Mouse (Mus musculus) kidney, embryonic 14.5 days (tissue): ENCODE measurements at regions not wholly inside any gene's neighbourhood (a gene's known extent, or its start where the extent isn't known, plus 50 kb on each side); places are given as distances from the start of the nearest gene placed in this dataset.

ENCODE experiments used
- ATAC-seq: fragments of 200-750 bp; cut with Nextera tagmentation; 2 replicates; pipeline ENCODE4 v1.8.0; 2017; ENCODE audit warnings: moderate number of reproducible peaks, mild to moderate bottlenecking, moderate TSS enrichment, moderate library complexity; ENCODE audit not compliant: low FRiP score, low TSS enrichment
- H3K27ac ChIP-seq: fragments of 300-500 bp; sonication (generic); 2 replicates; pipeline ENCODE4 v1.5.1; 2014; ENCODE audit warnings: low read depth, mild to moderate bottlenecking, low read length, moderate library complexity, mixed read lengths
- H3K27me3 ChIP-seq: fragments of 300-500 bp; sonication (generic); 2 replicates; pipeline ENCODE4 v1.6.1; 2014; ENCODE audit warnings: mild to moderate bottlenecking, low read length; ENCODE audit not compliant: control insufficient read depth, insufficient read depth
- H3K36me3 ChIP-seq: fragments of 300-500 bp; sonication (generic); 2 replicates; pipeline ENCODE4 v1.6.1; 2014; ENCODE audit warnings: low read length, mixed read lengths; ENCODE audit not compliant: control insufficient read depth, insufficient read depth
- H3K4me1 ChIP-seq: fragments of 300-500 bp; sonication (generic); 2 replicates; pipeline ENCODE4 v1.6.1; 2014; ENCODE audit warnings: low read length, mixed read lengths; ENCODE audit not compliant: control insufficient read depth, insufficient read depth
- H3K4me2 ChIP-seq: fragments of 300-500 bp; sonication (generic); replicated peaks from 2 replicates; pipeline ENCODE4 v1.6.1; 2014; ENCODE audit warnings: low read depth, mild to moderate bottlenecking, low read length
- H3K4me3 ChIP-seq: fragments of 300-500 bp; sonication (generic); 2 replicates; pipeline ENCODE4 v1.5.1; 2014; ENCODE audit warnings: mild to moderate bottlenecking, low read length
- H3K9ac ChIP-seq: fragments of 300-500 bp; sonication (generic); 2 replicates; pipeline ENCODE4 v1.6.1; 2014; ENCODE audit warnings: low read depth, mild to moderate bottlenecking, low read length, moderate library complexity
- H3K9me3 ChIP-seq: fragments of 300-500 bp; sonication (generic); 2 replicates; pipeline ENCODE4 v1.6.1; 2016; ENCODE audit warnings: low read length; ENCODE audit not compliant: control insufficient read depth
- WGBS: fragments of 180-500 bp; shearing (Covaris S2); extraction: QIAGEN DNeasy Blood & Tissue Kit; methylation state at CpG from one replicate; pipeline ENCODE4 v1.1.7; 2014; 5-methylcytosine and 5-hydroxymethylcytosine counted together

- H3K4me3 ChIP-seq = no peak overlapping the region
- no peak overlapping the region for H3K9ac ChIP-seq
- no peaks in the 10 kb centered on the region for H3K27me3 ChIP-seq
- no peak overlapping the region for H3K27ac ChIP-seq
- no peak for ATAC-seq
- H3K36me3 ChIP-seq = no peaks in the 10 kb centered on the region
- 93% methylated on average over 12 of the region's 12 CpGs for WGBS
- H3K4me2 ChIP-seq = no peak overlapping the region
- H3K9me3 ChIP-seq = no peaks in the 10 kb centered on the region
- no peaks in the 10 kb centered on the region for H3K4me1 ChIP-seq
Measured at GRCm38 (mm10) chr5:97641646-97642045, 184.8 kb upstream of the Gk2 start.

- Histone ChIP-seq H3K4me2 (no peak overlapping the region), H3K4me1 (no peaks in the 10 kb centered on the region), H3K9ac (no peak overlapping the region), H3K4me3 (no peak overlapping the region), H3K9me3 (no peaks in the 10 kb centered on the region), H3K36me3 (no peaks in the 10 kb centered on the region), H3K27me3 (no peaks in the 10 kb centered on the region), H3K27ac (no peak overlapping the region)
- ATAC-seq = no peak
- 82% methylated on average over 7 of the region's 7 CpGs for WGBS
Measured at GRCm38 (mm10) chr5:97636357-97636756, 179.5 kb upstream of the Gk2 start.

- 86% methylated on average over 6 of the region's 6 CpGs for WGBS
- Histone ChIP-seq H3K4me2 (no peak overlapping the region), H3K27ac (no peak overlapping the region), H3K27me3 (no peaks in the 10 kb centered on the region), H3K4me3 (no peak overlapping the region), H3K9ac (no peak overlapping the region), H3K9me3 (no peaks in the 10 kb centered on the region), H3K4me1 (no peaks in the 10 kb centered on the region), H3K36me3 (no peaks in the 10 kb centered on the region)
- no peak for ATAC-seq
Measured at GRCm38 (mm10) chr5:97633766-97634165, 176.9 kb upstream of the Gk2 start.

DNA sequence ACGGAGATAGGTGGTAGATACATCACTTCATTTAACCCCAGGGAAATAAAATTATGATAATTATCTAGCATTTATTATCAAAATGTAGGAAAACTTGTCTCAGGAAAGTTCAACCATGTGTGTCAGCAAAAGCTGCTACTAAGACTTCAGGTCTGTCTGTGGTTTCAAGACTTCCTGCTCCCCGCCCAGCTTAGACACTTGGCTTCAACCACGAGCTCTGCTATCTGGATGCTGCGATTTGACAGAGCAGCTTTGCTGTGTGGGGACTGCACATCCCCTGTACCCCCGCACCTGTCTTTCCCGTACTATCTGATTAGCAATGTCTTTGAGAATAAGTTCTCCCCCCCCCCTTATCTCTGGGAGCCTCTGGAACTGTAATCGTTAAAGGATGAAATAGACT is 176.0 kb upstream of the Gk2 start:
- WGBS = 84% methylated on average over 7 of the region's 7 CpGs

GRCm38 (mm10) chr5:97625200-97625599 is 168.4 kb upstream of the Gk2 start:
- 92% methylated on average over 3 of the region's 3 CpGs for WGBS
- H3K27me3 ChIP-seq = no peaks in the 10 kb centered on the region
- ATAC-seq = no peak
- H3K36me3 ChIP-seq = no peaks in the 10 kb centered on the region
- H3K4me1 ChIP-seq = no peaks in the 10 kb centered on the region
- no peaks in the 10 kb centered on the region for H3K9me3 ChIP-seq
- no peak overlapping the region for H3K4me2 ChIP-seq
- no peak overlapping the region for H3K4me3 ChIP-seq
- no peak overlapping the region for H3K9ac ChIP-seq
- H3K27ac ChIP-seq = no peak overlapping the region

More for the DNA sequence above, 176.0 kb upstream of the Gk2 start:
- no peaks in the 10 kb centered on the region for H3K27me3 ChIP-seq
- no peak for ATAC-seq
- H3K27ac ChIP-seq = no peak overlapping the region
- no peaks in the 10 kb centered on the region for H3K4me1 ChIP-seq
- H3K36me3 ChIP-seq = no peaks in the 10 kb centered on the region
- no peaks in the 10 kb centered on the region for H3K9me3 ChIP-seq
- no peak overlapping the region for H3K9ac ChIP-seq
- no peak overlapping the region for H3K4me2 ChIP-seq
- H3K4me3 ChIP-seq = no peak overlapping the region

DNA sequence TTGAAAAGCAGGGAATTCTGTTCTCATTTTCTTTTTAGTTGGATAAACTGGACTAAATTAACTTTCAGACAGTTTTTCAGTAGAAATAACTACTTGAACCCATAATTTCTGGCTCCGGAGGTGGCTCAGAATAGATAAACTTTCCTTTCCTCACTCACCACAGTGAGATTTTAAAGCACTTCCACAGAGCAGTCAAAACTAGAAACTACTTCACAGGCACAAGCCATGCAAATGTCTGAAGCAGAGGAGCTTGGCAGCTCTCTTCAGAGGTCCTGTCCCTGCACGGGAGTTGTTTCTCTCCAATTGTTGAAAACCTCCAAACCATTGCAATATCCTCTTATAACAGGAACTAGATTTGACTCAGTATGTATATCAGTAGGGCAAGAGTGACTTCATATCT is 163.1 kb upstream of the Gk2 start:
- H3K9me3 ChIP-seq = no peaks in the 10 kb centered on the region
- no peak for ATAC-seq
- no peaks in the 10 kb centered on the region for H3K36me3 ChIP-seq
- H3K4me2 ChIP-seq = no peak overlapping the region
- no peaks in the 10 kb centered on the region for H3K27me3 ChIP-seq
- H3K9ac ChIP-seq = no peak overlapping the region
- no peaks in the 10 kb centered on the region for H3K4me1 ChIP-seq
- no peak overlapping the region for H3K4me3 ChIP-seq
- H3K27ac ChIP-seq = no peak overlapping the region
- 81% methylated on average over 2 of the region's 2 CpGs for WGBS

GRCm38 (mm10) chr5:97618411-97618810 is 161.6 kb upstream of the Gk2 start:
- Histone ChIP-seq H3K9ac (no peak overlapping the region), H3K4me2 (no peak overlapping the region), H3K4me3 (no peak overlapping the region), H3K9me3 (no peaks in the 10 kb centered on the region), H3K27ac (no peak overlapping the region), H3K36me3 (no peaks in the 10 kb centered on the region), H3K27me3 (no peaks in the 10 kb centered on the region), H3K4me1 (no peaks in the 10 kb centered on the region)
- WGBS = 85% methylated on average over 4 of the region's 4 CpGs
- ATAC-seq = no peak

GRCm38 (mm10) chr5:97602176-97602575 is 145.4 kb upstream of the Gk2 start:
- Histone ChIP-seq H3K27ac (no peak overlapping the region), H3K27me3 (no peaks in the 10 kb centered on the region), H3K4me2 (no peak overlapping the region), H3K9me3 (no peaks in the 10 kb centered on the region), H3K9ac (no peak overlapping the region), H3K36me3 (no peaks in the 10 kb centered on the region), H3K4me3 (no peak overlapping the region), H3K4me1 (no peaks in the 10 kb centered on the region)
- 79% methylated on average over 6 of the region's 6 CpGs for WGBS
- ATAC-seq = no peak

DNA sequence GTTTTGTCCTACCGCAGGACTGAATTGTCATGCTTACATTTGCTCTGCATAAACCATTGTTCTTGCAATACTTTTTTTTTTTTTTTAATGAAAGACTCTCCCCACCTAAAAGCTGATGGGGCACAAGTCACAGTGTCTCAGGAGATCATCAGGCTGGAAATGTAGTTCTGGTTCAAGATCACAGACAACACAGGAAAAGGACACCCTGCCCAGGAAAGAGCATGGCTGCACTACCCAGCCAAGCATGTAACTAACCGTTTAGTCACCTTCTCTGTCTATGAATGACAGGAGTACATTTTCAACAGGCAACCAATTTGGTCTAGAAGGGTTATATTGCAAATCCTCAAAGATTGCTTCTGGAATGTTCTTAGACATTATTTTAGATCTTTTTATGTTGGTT is 144.6 kb upstream of the Gk2 start:
- peak; percentile 71; the same call in 1 of the 2 replicates for ATAC-seq

DNA sequence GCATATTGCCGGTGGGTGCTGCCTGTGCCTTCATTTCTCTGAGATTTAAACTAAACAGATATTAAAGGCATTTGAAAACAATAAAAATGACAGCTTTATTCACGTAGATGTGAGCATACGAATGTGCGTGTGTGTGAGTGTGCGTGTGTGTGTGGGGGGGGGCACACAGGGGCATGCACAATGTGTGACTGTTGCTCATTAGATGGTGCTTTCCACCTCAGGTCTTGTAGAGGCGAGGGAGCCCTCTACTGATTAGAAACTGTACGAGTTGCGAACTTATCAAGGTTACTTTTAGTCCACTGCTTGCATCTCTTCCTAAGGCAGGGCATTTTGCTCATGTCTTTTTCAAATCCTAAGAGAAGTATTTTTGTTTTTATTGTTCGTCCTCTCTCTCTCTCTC is 141.9 kb upstream of the Gk2 start:
- WGBS = 82% methylated on average over 9 of the region's 9 CpGs
- H3K4me3 ChIP-seq = no peak overlapping the region
- no peak overlapping the region for H3K9ac ChIP-seq
- H3K27ac ChIP-seq = no peak overlapping the region
- no peaks in the 10 kb centered on the region for H3K27me3 ChIP-seq
- H3K36me3 ChIP-seq = no peaks in the 10 kb centered on the region
- H3K4me1 ChIP-seq = no peaks in the 10 kb centered on the region
- no peaks in the 10 kb centered on the region for H3K9me3 ChIP-seq
- no peak overlapping the region for H3K4me2 ChIP-seq
- no peak for ATAC-seq

More for the DNA sequence above, 144.6 kb upstream of the Gk2 start:
- no peaks in the 10 kb centered on the region for H3K27me3 ChIP-seq
- no peaks in the 10 kb centered on the region for H3K9me3 ChIP-seq
- H3K4me3 ChIP-seq = no peak overlapping the region
- no peak overlapping the region for H3K9ac ChIP-seq
- 53% methylated on average over 2 of the region's 2 CpGs for WGBS
- no peaks in the 10 kb centered on the region for H3K4me1 ChIP-seq
- H3K27ac ChIP-seq = no peak overlapping the region
- H3K36me3 ChIP-seq = no peaks in the 10 kb centered on the region
- no peak overlapping the region for H3K4me2 ChIP-seq
